Mouse (Mus musculus) E14TG2a.4 (cell line): ENCODE measurements around the gene Melk.

Experiments
- H3K27me3 ChIP-seq: 2 replicates; pipeline ENCODE4 v1.6.1; 2014; ENCODE audit warnings: low read length, control low read depth; ENCODE audit not compliant: insufficient read depth
- H3K36me3 ChIP-seq: 2 replicates; pipeline ENCODE4 v1.6.1; 2014; ENCODE audit warnings: low read length, control low read depth; ENCODE audit not compliant: insufficient read depth
- H3K4me1 ChIP-seq: replicated peaks from 2 replicates; pipeline ENCODE4 v1.6.1; 2014; ENCODE audit warnings: low read depth, low read length, control low read depth
- H3K4me3 ChIP-seq: replicated peaks from 2 replicates; pipeline ENCODE4 v1.5.1; 2014; ENCODE audit warnings: mild to moderate bottlenecking, low read length
- H3K9me3 ChIP-seq: 2 replicates; pipeline ENCODE4 v1.6.1; 2014; ENCODE audit warnings: low read length, control low read depth
- CTCF ChIP-seq: conservative IDR thresholded peaks from 2 replicates; pipeline ENCODE4 v1.5.1; 2014; ENCODE audit warnings: low read length
- NANOG ChIP-seq: IDR thresholded peaks from 2 replicates; pipeline ENCODE4 v1.6.1; 2014; ENCODE audit warnings: borderline replicate concordance, low read length, mixed read lengths
- POU5F1 ChIP-seq: IDR thresholded peaks from 2 replicates; pipeline ENCODE4 v1.6.1; 2014; ENCODE audit warnings: low read length, borderline replicate concordance

The Melk gene

DNA sequence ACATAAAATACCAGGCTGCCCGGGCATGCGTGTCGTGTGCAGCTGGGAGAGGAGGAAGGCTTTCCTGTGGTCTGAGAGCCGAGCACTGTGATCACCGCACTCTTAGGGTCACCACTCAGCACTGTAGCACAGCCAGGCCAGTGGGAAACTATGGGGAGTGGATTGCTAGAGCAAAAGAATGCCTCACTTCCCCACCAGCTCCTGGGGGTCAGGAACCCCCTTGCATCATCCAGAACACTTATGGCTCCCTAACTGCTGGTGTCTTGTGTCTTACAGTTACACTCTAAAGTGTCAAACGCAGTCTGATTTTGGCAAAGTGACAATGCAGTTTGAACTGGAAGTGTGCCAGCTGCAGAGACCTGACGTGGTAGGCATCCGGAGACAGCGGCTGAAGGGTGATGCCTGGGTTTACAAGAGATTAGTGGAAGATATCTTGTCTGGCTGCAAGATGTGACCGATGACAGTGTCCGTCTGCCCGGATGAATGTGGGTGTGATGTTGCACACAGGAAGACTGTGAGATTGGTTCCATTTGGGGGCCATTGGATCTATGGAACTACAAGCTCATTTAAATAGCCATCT, 62.8 kb downstream of the Melk start:
- Histone ChIP-seq H3K36me3 (peaks cover 49% of the 10 kb centered on the region), H3K27me3 (no peaks in the 10 kb centered on the region), H3K4me3 (no peak overlapping the region), H3K9me3 (peaks cover under 1% of the 10 kb centered on the region; the same call in 1 of the 2 replicates), H3K4me1 (no peaks in the 10 kb centered on the region; the same call in 1 of the 2 replicates)
- TF ChIP-seq POU5F1 (no peak), NANOG (no peak), CTCF (no peak)

DNA sequence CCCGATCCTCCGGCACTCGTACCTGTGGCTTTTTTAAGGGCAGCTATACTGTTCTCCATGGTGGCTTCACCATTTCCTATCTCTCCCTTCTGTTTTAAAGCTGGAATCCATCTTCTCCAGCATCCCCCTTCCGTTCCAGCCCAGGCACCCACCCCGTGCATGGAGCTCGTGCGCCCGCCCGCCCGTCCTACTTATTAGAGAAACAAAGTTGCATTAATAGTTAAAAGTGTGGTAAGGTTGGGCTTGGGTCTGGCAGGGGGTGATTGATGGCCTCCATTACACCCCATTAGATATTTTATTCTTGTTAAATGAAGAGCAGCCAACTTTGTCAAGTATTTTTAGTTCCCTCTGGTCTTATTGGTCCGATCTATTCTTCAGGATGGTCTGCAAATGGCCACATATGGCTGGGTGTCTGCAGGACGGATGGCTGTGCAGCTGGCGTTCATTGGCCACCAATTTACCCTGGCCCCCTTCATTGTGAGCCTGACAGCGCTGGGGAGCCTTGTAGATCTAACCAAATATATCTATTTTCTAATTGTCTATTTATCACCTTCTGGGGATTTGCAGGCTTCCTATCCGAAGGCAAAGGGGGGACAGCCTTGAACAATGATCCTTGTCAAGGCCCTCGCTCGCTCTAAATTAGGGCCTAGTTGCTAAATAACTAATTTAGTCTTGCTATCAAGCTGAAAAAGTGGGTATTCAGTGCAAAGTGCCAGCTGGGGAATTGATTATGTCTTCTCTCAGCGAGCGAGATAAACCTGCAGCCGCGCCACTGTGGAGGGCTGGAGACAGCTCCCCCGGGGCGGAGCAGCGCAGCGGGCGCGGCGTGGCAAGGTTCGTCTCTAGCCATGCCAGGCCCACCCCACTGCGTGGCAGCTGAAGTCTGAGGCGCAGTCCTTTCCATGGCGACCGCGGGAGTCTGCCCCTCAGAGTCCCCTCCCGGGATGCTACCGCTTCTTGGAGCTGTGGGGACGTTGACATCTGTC, 91.8 kb downstream of the Melk start:
- H3K4me1 ChIP-seq, result peaks cover 6% of the 10 kb centered on the region; the same call in 1 of the 2 replicates
- TF ChIP-seq NANOG (no peak), CTCF (no peak), POU5F1 (no peak)
- peak overlapping the region; percentile 56 for H3K4me3 ChIP-seq
- peaks cover 6% of the 10 kb centered on the region for H3K9me3 ChIP-seq
- no peaks in the 10 kb centered on the region for H3K36me3 ChIP-seq
- peaks cover 6% of the 10 kb centered on the region; the same call in 1 of the 2 replicates for H3K27me3 ChIP-seq

DNA sequence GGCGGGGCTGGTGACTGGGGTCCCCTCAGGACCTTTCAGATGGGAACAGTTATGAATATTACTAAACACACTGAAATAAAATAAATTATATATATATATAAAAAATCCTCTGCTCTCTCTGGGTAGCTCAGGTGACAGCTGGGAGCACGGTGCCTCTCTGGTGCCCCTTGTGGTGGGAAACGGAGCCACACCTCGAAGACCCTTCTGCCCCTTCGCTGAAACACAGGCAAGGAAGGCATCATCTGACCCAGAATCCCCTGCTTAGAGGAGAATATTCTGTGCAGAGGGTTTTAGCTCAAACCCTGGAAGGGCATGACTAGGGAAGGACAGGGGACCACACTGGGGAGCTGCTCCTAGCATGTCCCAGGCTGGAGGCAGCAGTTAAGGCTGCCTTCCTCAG, 101.9 kb downstream of the Melk start:
- H3K36me3 ChIP-seq, result no peaks in the 10 kb centered on the region
- TF ChIP-seq CTCF (peak; percentile 79), POU5F1 (no peak)
- H3K4me1 ChIP-seq, result no peaks in the 10 kb centered on the region
- no peak overlapping the region for H3K4me3 ChIP-seq
- H3K9me3 ChIP-seq, result no peaks in the 10 kb centered on the region
- peaks cover 14% of the 10 kb centered on the region; the same call in 1 of the 2 replicates for H3K27me3 ChIP-seq

- no peaks in the 10 kb centered on the region for H3K9me3 ChIP-seq
- no peak overlapping the region for H3K4me3 ChIP-seq
- no peaks in the 10 kb centered on the region for H3K36me3 ChIP-seq
- H3K4me1 ChIP-seq, result no peaks in the 10 kb centered on the region
- TF ChIP-seq POU5F1 (no peak), CTCF (no peak), NANOG (no peak)
- H3K27me3 ChIP-seq, result peaks cover 14% of the 10 kb centered on the region; the same call in 1 of the 2 replicates
Observed at GRCm38 (mm10) chr4:44404487-44404886, 103.8 kb downstream of the Melk start.
